Mouse (Mus musculus) ES-E14 (cell line): ENCODE measurements around the gene Socs2. TPM values are rescaled to one million over a fixed set of nuclear protein-coding genes. Genes with fewer than 3 reads are reported as not detected.

Source experiments
- DNase-seq: peaks from one replicate; pipeline ENCODE4 v3.0.0-alpha.2; 2013; ENCODE audit warnings: low read depth, low spot score
- H3K27ac ChIP-seq: 2 replicates; pipeline ENCODE4 v1.5.1; 2012; ENCODE audit warnings: low read depth, mild to moderate bottlenecking, low read length, moderate library complexity, mixed read lengths; ENCODE audit not compliant: poor library complexity, insufficient read depth, severe bottlenecking
- H3K36me3 ChIP-seq: 2 replicates; pipeline ENCODE4 v1.6.1; 2012; ENCODE audit warnings: mild to moderate bottlenecking, low read length, moderate library complexity, mixed read lengths; ENCODE audit not compliant: control insufficient read depth, poor library complexity, insufficient read depth, severe bottlenecking
- H3K4me1 ChIP-seq, 2 experiments: fragments of 150-350 bp in 1 of 2; sonication (generic) in 1 of 2; 2 replicates each; pipeline ENCODE4 v1.6.1; 2012; ENCODE audit warnings: low read length in 2 of 2, mild to moderate bottlenecking in 1 of 2, mixed read lengths in 1 of 2; ENCODE audit not compliant: control insufficient read depth in 2 of 2, insufficient read depth in 2 of 2, poor library complexity in 1 of 2
- H3K4me3 ChIP-seq, 2 experiments: fragments of 150-350 bp in 1 of 2; sonication (generic) in 1 of 2; 2 replicates each; pipeline ENCODE4 v1.5.1; 2012; ENCODE audit warnings: low read length in 2 of 2, low read depth in 1 of 2, mild to moderate bottlenecking in 1 of 2, mixed read lengths in 1 of 2; ENCODE audit not compliant: insufficient read depth in 1 of 2, poor library complexity in 1 of 2, severe bottlenecking in 1 of 2
- H3K9ac ChIP-seq: 2 replicates; pipeline ENCODE4 v1.6.1; 2012; ENCODE audit warnings: low read depth, mild to moderate bottlenecking, low read length, mixed read lengths; ENCODE audit not compliant: poor library complexity, insufficient read depth, severe bottlenecking
- H3K9me3 ChIP-seq: fragments of 150-350 bp; sonication (generic); 2 replicates; pipeline ENCODE4 v1.6.1; 2012; ENCODE audit warnings: low read depth, mild to moderate bottlenecking, low read length; ENCODE audit not compliant: control insufficient read depth, insufficient read depth
- CHD2 ChIP-seq: IDR thresholded peaks from 2 replicates; pipeline ENCODE4 v1.6.1; 2014; ENCODE audit warnings: mild to moderate bottlenecking, low read depth, low read length, inconsistent platforms
- HCFC1 ChIP-seq: IDR thresholded peaks from 2 replicates; pipeline ENCODE4 v1.6.1; 2012; ENCODE audit warnings: low read length, inconsistent platforms, borderline replicate concordance; ENCODE audit not compliant: insufficient read depth
- MAFK ChIP-seq: IDR thresholded peaks from 2 replicates; pipeline ENCODE4 v1.6.1; 2014; ENCODE audit warnings: mild to moderate bottlenecking, low read depth, low read length, inconsistent platforms; ENCODE audit not compliant: insufficient read depth
- ZC3H11A ChIP-seq: IDR thresholded peaks from 2 replicates; pipeline ENCODE4 v1.6.1; 2012; ENCODE audit warnings: low read depth, mild to moderate bottlenecking, inconsistent platforms, low read length, borderline replicate concordance
- ZNF384 ChIP-seq: IDR thresholded peaks from 2 replicates; pipeline ENCODE4 v1.6.1; 2012; ENCODE audit warnings: low read depth, low read length, inconsistent platforms
- in situ Hi-C, 2 experiments: fragments of 600-800 bp; cut with MboI; formaldehyde crosslinking; loops; one replicate each; pipeline ENCODE4 v1.15.1; 2025; ENCODE audit warnings: low sequenced_read_pairs in 2 of 2, inconsistent platforms in 1 of 2; ENCODE audit not compliant: unreplicated experiment in 2 of 2
- total RNA-seq: library from RNA; depleted of rRNA; stranded (reverse); fragments of 300-350 nt; gene quantifications from 2 replicates; pipeline ENCODE4 v1.2.3, GENCODE M21; 2012

Gene Socs2
- total RNA-seq, 1 experiment = 46.3 TPM

GRCm38 (mm10) chr10:95356711-95357110 is 60.3 kb downstream of the Socs2 start:
- no peak for DNase-seq
- Histone ChIP-seq H3K27ac (no peak overlapping the region), H3K9ac (no peak overlapping the region), H3K36me3 (no peaks in the 10 kb centered on the region), H3K4me3 (no peak overlapping the region), H3K4me1 (peaks cover 11 to 14% of the 10 kb centered on the region in 2 experiments; a peak in 3 of 4 replicates), H3K9me3 (no peaks in the 10 kb centered on the region)
- in situ Hi-C loops = no loop called here
- TF ChIP-seq ZNF384 (peak; percentile 77), CHD2 (no peak)

- no peak overlapping the region for H3K9ac ChIP-seq
- peaks cover 11 to 14% of the 10 kb centered on the region in 2 experiments; a peak in 3 of 4 replicates for H3K4me1 ChIP-seq
- in situ Hi-C loops = no loop called here
- peak overlapping the region; percentile 14; the same call in 1 of the 2 replicates for H3K27ac ChIP-seq
- H3K36me3 ChIP-seq = no peaks in the 10 kb centered on the region
- H3K9me3 ChIP-seq = no peaks in the 10 kb centered on the region
- DNase-seq = no peak
- TF ChIP-seq ZNF384 (no peak), HCFC1 (no peak), ZC3H11A (no peak), CHD2 (no peak), MAFK (no peak)
- no peak overlapping the region for H3K4me3 ChIP-seq
These were observed 61.2 kb downstream of the Socs2 start for GRCm38 (mm10) chr10:95355678-95356268.

GRCm38 (mm10) chr10:95354673-95355072 is 62.3 kb downstream of the Socs2 start:
- peak overlapping the region; percentile 87; the same call in 1 of the 2 replicates for H3K27ac ChIP-seq
- no peak overlapping the region; a peak in 1 of 4 replicates for H3K4me3 ChIP-seq
- H3K4me1 ChIP-seq = peaks cover 11 to 14% of the 10 kb centered on the region in 2 experiments; a peak in 3 of 4 replicates
- H3K36me3 ChIP-seq = no peaks in the 10 kb centered on the region
- no peak overlapping the region for H3K9ac ChIP-seq
- no peak for TF ChIP-seq HCFC1
- no peak for TF ChIP-seq ZC3H11A
- TF ChIP-seq CHD2 = no peak
- no peak for TF ChIP-seq ZNF384
- TF ChIP-seq MAFK = no peak
- no peaks in the 10 kb centered on the region for H3K9me3 ChIP-seq
- in situ Hi-C loops = no loop called here
- peak; percentile 56 for DNase-seq

GRCm38 (mm10) chr10:95354047-95354446 is 62.9 kb downstream of the Socs2 start:
- Histone ChIP-seq H3K4me3 (peak overlapping the region in 1 of 2 experiments; percentile 5; a peak in 1 of 4 replicates), H3K9ac (no peak overlapping the region), H3K4me1 (peaks cover 11 to 14% of the 10 kb centered on the region in 2 experiments; a peak in 3 of 4 replicates), H3K27ac (peak overlapping the region; percentile 87; the same call in 1 of the 2 replicates), H3K36me3 (no peaks in the 10 kb centered on the region), H3K9me3 (no peaks in the 10 kb centered on the region)
- TF ChIP-seq HCFC1 = no peak
- TF ChIP-seq CHD2 = 0 out of 2 replicates have a peak, but pooled peaks have one; percentile 15
- in situ Hi-C loops = no loop called here
- DNase-seq = peak; percentile 51

GRCm38 (mm10) chr10:95348457-95348856 is 68.5 kb downstream of the Socs2 start:
- no peaks in the 10 kb centered on the region for H3K36me3 ChIP-seq
- no peaks in the 10 kb centered on the region for H3K9me3 ChIP-seq
- peaks cover 0 to 1% of the 10 kb centered on the region in 2 experiments; a peak in 2 of 4 replicates for H3K4me1 ChIP-seq
- H3K4me3 ChIP-seq = no peak overlapping the region
- H3K9ac ChIP-seq = no peak overlapping the region
- H3K27ac ChIP-seq = no peak overlapping the region
- TF ChIP-seq ZNF384 (no peak), ZC3H11A (no peak), MAFK (no peak), HCFC1 (no peak), CHD2 (no peak)
- no peak for DNase-seq
- in situ Hi-C loops = no loop called here
